Mouse (Mus musculus) midbrain, embryonic 16.5 days (tissue): ENCODE measurements around the gene Plekhm3. TPM values are rescaled to one million over a fixed set of nuclear protein-coding genes. Genes with fewer than 3 reads are reported as not detected.
"Not testable (repeated sequence)": the region's sequence is repeated elsewhere in the genome, so short reads cannot be mapped to it uniquely, and the experiment has no call there.

Experiments
- ATAC-seq: fragments of 200-750 bp; cut with Nextera tagmentation; 2 replicates; pipeline ENCODE4 v1.8.0; 2017; ENCODE audit warnings: moderate TSS enrichment
- H3K27ac ChIP-seq: fragments of 300-500 bp; sonication (generic); 2 replicates; pipeline ENCODE4 v1.5.1; 2014; ENCODE audit warnings: mild to moderate bottlenecking, low read length, mixed read lengths
- H3K27me3 ChIP-seq: fragments of 300-500 bp; sonication (generic); 2 replicates; pipeline ENCODE4 v1.6.1; 2014; ENCODE audit warnings: low read depth, low read length, mixed read lengths; ENCODE audit not compliant: control insufficient read depth, insufficient read depth
- H3K36me3 ChIP-seq: fragments of 300-500 bp; sonication (generic); 2 replicates; pipeline ENCODE4 v1.6.1; 2014; ENCODE audit warnings: mild to moderate bottlenecking, low read length, moderate library complexity, mixed read lengths; ENCODE audit not compliant: control insufficient read depth, insufficient read depth
- H3K4me1 ChIP-seq: fragments of 300-500 bp; sonication (generic); 2 replicates; pipeline ENCODE4 v1.6.1; 2014; ENCODE audit warnings: mild to moderate bottlenecking, low read length, mixed read lengths; ENCODE audit not compliant: control insufficient read depth, insufficient read depth
- H3K4me2 ChIP-seq: fragments of 300-500 bp; sonication (generic); 2 replicates; pipeline ENCODE4 v1.6.1; 2014; ENCODE audit warnings: mild to moderate bottlenecking, low read length, mixed read lengths
- H3K4me3 ChIP-seq: fragments of 300-500 bp; sonication (generic); 2 replicates; pipeline ENCODE4 v1.5.1; 2014; ENCODE audit warnings: low read depth, mild to moderate bottlenecking, low read length, moderate library complexity, mixed read lengths
- H3K9ac ChIP-seq: fragments of 300-500 bp; sonication (generic); 2 replicates; pipeline ENCODE4 v1.6.1; 2014; ENCODE audit warnings: low read depth, low read length, mixed read lengths
- H3K9me3 ChIP-seq: fragments of 300-500 bp; sonication (generic); replicated peaks from 2 replicates; pipeline ENCODE4 v1.6.1; 2014; ENCODE audit warnings: mild to moderate bottlenecking, low read length, mixed read lengths; ENCODE audit not compliant: control insufficient read depth, poor library complexity, severe bottlenecking
- WGBS: fragments of 180-500 bp; shearing (Covaris S2); extraction: QIAGEN DNeasy Blood & Tissue Kit; methylation state at CpG from one replicate; pipeline ENCODE4 v1.1.7; 2014; 5-methylcytosine and 5-hydroxymethylcytosine counted together
- polyA plus RNA-seq: library from polyadenylated mRNA; unstranded; fragments of >200 nt; fragmentation: Nextera tagmentation; extraction: Ambion mirVana; gene quantifications from 2 replicates; pipeline ENCODE4 v1.2.1, GENCODE M21; 2015

The Plekhm3 gene
- polyA plus RNA-seq, 1 experiment from 2014 or later = 10.4 TPM

- no peak overlapping the region for H3K4me3 ChIP-seq
- H3K27ac ChIP-seq = no peak overlapping the region
- 81% methylated on average over 5 of the region's 5 CpGs for WGBS
- H3K9ac ChIP-seq = no peak overlapping the region
- no peak for ATAC-seq
- H3K36me3 ChIP-seq = no peaks in the 10 kb centered on the region
- H3K27me3 ChIP-seq = no peaks in the 10 kb centered on the region
- H3K4me1 ChIP-seq = no peaks in the 10 kb centered on the region; the same call in 1 of the 2 replicates
- no peaks in the 10 kb centered on the region for H3K9me3 ChIP-seq
- H3K4me2 ChIP-seq = no peak overlapping the region
Observed at GRCm38 (mm10) chr1:64970685-64971084, 14.1 kb upstream of the Plekhm3 start.

GRCm38 (mm10) chr1:64957021-64957489 lies 431 bp upstream of the Plekhm3 start:
- Histone ChIP-seq H3K9ac (peak overlapping the region; percentile 98), H3K4me1 (no peaks in the 10 kb centered on the region; the same call in 1 of the 2 replicates), H3K27me3 (no peaks in the 10 kb centered on the region), H3K4me2 (peak overlapping the region; percentile 69), H3K4me3 (peak overlapping the region; percentile 92), H3K9me3 (no peaks in the 10 kb centered on the region), H3K27ac (peak overlapping the region; percentile 90), H3K36me3 (no peaks in the 10 kb centered on the region)
- WGBS = 41% methylated on average over 8 of the region's 8 CpGs
- peak; percentile 68 for ATAC-seq

- H3K27ac ChIP-seq, H3K27me3 ChIP-seq, H3K4me2 ChIP-seq, H3K4me3 ChIP-seq, H3K9ac ChIP-seq, H3K9me3 ChIP-seq, H3K36me3 ChIP-seq, H3K4me1 ChIP-seq, ATAC-seq: not testable (repeated sequence)
- 89% methylated on average over 7 of the region's 7 CpGs for WGBS
Observed at GRCm38 (mm10) chr1:64954786-64955185, 1.8 kb downstream of the Plekhm3 start.

DNA sequence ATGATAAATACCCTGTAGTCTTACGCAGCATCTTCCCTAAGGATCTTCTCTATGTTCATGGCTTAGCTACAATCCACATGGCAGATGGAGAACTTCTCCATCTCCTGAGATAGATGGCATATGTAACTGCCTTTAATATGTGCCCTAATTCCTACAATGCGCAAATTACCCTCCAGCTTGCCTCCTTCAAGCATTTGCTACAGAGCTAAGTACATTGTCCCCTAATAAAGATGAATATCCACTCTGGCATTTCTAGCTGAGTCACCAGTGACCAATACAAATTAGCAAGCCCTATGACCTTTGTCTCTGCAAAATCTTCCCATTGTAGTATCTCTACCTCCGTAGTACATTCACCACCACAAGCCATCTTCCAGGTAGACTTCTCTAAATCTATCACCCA lies 6.4 kb downstream of the Plekhm3 start:
- H3K36me3 ChIP-seq = no peaks in the 10 kb centered on the region
- ATAC-seq = no peak
- no peak overlapping the region for H3K9ac ChIP-seq
- H3K4me3 ChIP-seq = no peak overlapping the region
- WGBS = 97% methylated on average over 3 of the region's 3 CpGs
- H3K27me3 ChIP-seq = no peaks in the 10 kb centered on the region
- no peaks in the 10 kb centered on the region for H3K9me3 ChIP-seq
- H3K4me2 ChIP-seq = no peak overlapping the region
- peaks cover 4% of the 10 kb centered on the region; the same call in 1 of the 2 replicates for H3K4me1 ChIP-seq
- no peak overlapping the region for H3K27ac ChIP-seq

- H3K4me2 ChIP-seq = no peak overlapping the region
- no peak overlapping the region for H3K27ac ChIP-seq
- H3K9ac ChIP-seq = no peak overlapping the region
- H3K27me3 ChIP-seq = no peaks in the 10 kb centered on the region
- no peaks in the 10 kb centered on the region for H3K36me3 ChIP-seq
- 94% methylated on average over 8 of the region's 8 CpGs for WGBS
- H3K4me1 ChIP-seq = peaks cover 4% of the 10 kb centered on the region; the same call in 1 of the 2 replicates
- ATAC-seq = no peak
- H3K4me3 ChIP-seq = no peak overlapping the region
- H3K9me3 ChIP-seq = no peaks in the 10 kb centered on the region
Observed at GRCm38 (mm10) chr1:64949377-64949776, 7.2 kb downstream of the Plekhm3 start.

GRCm38 (mm10) chr1:64946106-64946505 lies 10.5 kb downstream of the Plekhm3 start:
- no peaks in the 10 kb centered on the region for H3K27me3 ChIP-seq
- H3K9ac ChIP-seq = no peak overlapping the region
- H3K36me3 ChIP-seq = no peaks in the 10 kb centered on the region; the same call in 1 of the 2 replicates
- no peak overlapping the region for H3K4me2 ChIP-seq
- ATAC-seq = no peak
- peaks cover 4% of the 10 kb centered on the region; the same call in 1 of the 2 replicates for H3K4me1 ChIP-seq
- H3K27ac ChIP-seq = no peak overlapping the region
- H3K4me3 ChIP-seq = no peak overlapping the region
- H3K9me3 ChIP-seq = peaks cover 2% of the 10 kb centered on the region; the same call in 1 of the 2 replicates
- 27% methylated on average over 4 of the region's 4 CpGs for WGBS

GRCm38 (mm10) chr1:64945214-64945785 lies 11.3 kb downstream of the Plekhm3 start:
- H3K9ac ChIP-seq = no peak overlapping the region
- WGBS = 55% methylated on average over 9 of the region's 9 CpGs
- peaks cover 2% of the 10 kb centered on the region; the same call in 1 of the 2 replicates for H3K9me3 ChIP-seq
- no peak for ATAC-seq
- no peak overlapping the region for H3K4me2 ChIP-seq
- peaks cover 4% of the 10 kb centered on the region; the same call in 1 of the 2 replicates for H3K4me1 ChIP-seq
- no peaks in the 10 kb centered on the region for H3K27me3 ChIP-seq
- H3K27ac ChIP-seq = no peak overlapping the region
- H3K4me3 ChIP-seq = no peak overlapping the region
- H3K36me3 ChIP-seq = no peaks in the 10 kb centered on the region; the same call in 1 of the 2 replicates

- WGBS = 91% methylated on average over 2 of the region's 2 CpGs
- no peak overlapping the region for H3K4me2 ChIP-seq
Observed at GRCm38 (mm10) chr1:64944746-64945145, 11.9 kb downstream of the Plekhm3 start.

DNA sequence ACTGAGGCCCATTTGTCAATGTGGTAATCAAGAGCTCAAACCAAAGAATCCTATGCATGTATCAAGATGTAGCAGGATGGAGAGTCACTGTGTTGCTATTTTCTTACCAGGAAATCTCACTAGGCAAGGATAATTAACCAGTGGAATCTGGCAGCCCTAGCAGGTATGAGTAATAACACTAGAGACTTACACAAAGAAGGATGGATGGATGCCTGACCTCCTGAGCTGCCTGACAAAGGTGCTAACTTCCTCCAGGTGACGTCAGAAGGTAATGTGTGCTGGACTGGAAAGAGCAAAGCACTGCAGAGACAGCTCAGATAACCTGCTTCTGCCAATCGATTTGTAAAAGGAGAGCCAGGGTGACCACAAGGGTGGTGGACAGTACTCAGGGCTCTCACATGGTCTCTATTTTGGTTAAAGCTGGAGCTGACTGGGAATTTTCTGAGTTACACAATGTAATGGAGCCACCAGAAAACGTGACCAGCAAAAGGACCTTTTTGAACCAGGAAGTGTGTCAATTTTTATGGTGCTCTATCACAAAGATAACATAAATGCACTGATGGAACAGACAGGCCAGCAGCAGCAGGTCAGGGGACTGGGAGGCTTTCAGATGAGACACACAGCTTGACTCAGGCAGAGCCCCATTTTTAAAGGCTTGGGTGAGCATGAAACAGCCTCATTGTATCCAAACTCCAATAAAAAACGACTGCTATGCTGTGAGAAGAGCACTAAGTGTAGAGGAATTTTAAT lies 14.4 kb downstream of the Plekhm3 start:
- H3K9ac ChIP-seq = no peak overlapping the region
- peaks cover 3% of the 10 kb centered on the region; the same call in 1 of the 2 replicates for H3K36me3 ChIP-seq
- H3K27ac ChIP-seq = no peak overlapping the region
- peaks cover 2% of the 10 kb centered on the region; the same call in 1 of the 2 replicates for H3K9me3 ChIP-seq
- ATAC-seq = no peak
- H3K4me2 ChIP-seq = no peak overlapping the region
- no peaks in the 10 kb centered on the region for H3K27me3 ChIP-seq
- 71% methylated on average over 4 of the region's 4 CpGs for WGBS
- H3K4me1 ChIP-seq = peaks cover 4% of the 10 kb centered on the region; the same call in 1 of the 2 replicates
- no peak overlapping the region for H3K4me3 ChIP-seq

More at GRCm38 (mm10) chr1:64944746-64945145, 11.9 kb downstream of the Plekhm3 start:
- H3K27ac ChIP-seq = no peak overlapping the region
- ATAC-seq = no peak
- H3K9me3 ChIP-seq = peaks cover 2% of the 10 kb centered on the region; the same call in 1 of the 2 replicates
- H3K4me3 ChIP-seq = no peak overlapping the region
- H3K9ac ChIP-seq = no peak overlapping the region
- H3K4me1 ChIP-seq = peaks cover 4% of the 10 kb centered on the region; the same call in 1 of the 2 replicates
- H3K36me3 ChIP-seq = no peaks in the 10 kb centered on the region; the same call in 1 of the 2 replicates
- no peaks in the 10 kb centered on the region for H3K27me3 ChIP-seq
